Mouse (Mus musculus): ENCODE measurements around the gene Syt11.
"Not testable (repeated sequence)": the region's sequence is repeated elsewhere in the genome, so short reads cannot be mapped to it uniquely, and the experiment has no call there.

Syt11 gene

GRCm38 (mm10) chr3:88774939-88775841, at the start of gene Syt11:
Gene Syt11, minus strand, starts transcription at chr3:88775164.
- DNase-seq (ENCODE audit: low spot score) = peak; percentile 63

GRCm38 (mm10) chr3:88803910-88804540, 29.1 kb upstream of the Syt11 start:
- no peak for DNase-seq (ENCODE audit: low spot score)

- peak; percentile 15 for DNase-seq (ENCODE audit: low spot score)
Measured at GRCm38 (mm10) chr3:88797507-88797906, 22.5 kb upstream of the Syt11 start.

- DNase-seq (ENCODE audit: low spot score) = not testable (repeated sequence)
Measured at GRCm38 (mm10) chr3:88788033-88788432, 13.1 kb upstream of the Syt11 start.

GRCm38 (mm10) chr3:88786805-88787204, 11.8 kb upstream of the Syt11 start:
- DNase-seq (ENCODE audit: low spot score) = not testable (repeated sequence)

- not testable (repeated sequence) for DNase-seq (ENCODE audit: low spot score)
Measured at GRCm38 (mm10) chr3:88786323-88786722, 11.4 kb upstream of the Syt11 start.

GRCm38 (mm10) chr3:88784889-88785288, 9.9 kb upstream of the Syt11 start:
- DNase-seq (ENCODE audit: low spot score) = no peak

- not testable (repeated sequence) for DNase-seq (ENCODE audit: low spot score)
Measured at GRCm38 (mm10) chr3:88773163-88773562, 1.8 kb downstream of the Syt11 start.

GRCm38 (mm10) chr3:88772399-88772798, 2.6 kb downstream of the Syt11 start:
- DNase-seq (ENCODE audit: low spot score) = not testable (repeated sequence)

GRCm38 (mm10) chr3:88771941-88772280, 3.1 kb downstream of the Syt11 start:
- DNase-seq (ENCODE audit: low spot score) = not testable (repeated sequence)

DNA sequence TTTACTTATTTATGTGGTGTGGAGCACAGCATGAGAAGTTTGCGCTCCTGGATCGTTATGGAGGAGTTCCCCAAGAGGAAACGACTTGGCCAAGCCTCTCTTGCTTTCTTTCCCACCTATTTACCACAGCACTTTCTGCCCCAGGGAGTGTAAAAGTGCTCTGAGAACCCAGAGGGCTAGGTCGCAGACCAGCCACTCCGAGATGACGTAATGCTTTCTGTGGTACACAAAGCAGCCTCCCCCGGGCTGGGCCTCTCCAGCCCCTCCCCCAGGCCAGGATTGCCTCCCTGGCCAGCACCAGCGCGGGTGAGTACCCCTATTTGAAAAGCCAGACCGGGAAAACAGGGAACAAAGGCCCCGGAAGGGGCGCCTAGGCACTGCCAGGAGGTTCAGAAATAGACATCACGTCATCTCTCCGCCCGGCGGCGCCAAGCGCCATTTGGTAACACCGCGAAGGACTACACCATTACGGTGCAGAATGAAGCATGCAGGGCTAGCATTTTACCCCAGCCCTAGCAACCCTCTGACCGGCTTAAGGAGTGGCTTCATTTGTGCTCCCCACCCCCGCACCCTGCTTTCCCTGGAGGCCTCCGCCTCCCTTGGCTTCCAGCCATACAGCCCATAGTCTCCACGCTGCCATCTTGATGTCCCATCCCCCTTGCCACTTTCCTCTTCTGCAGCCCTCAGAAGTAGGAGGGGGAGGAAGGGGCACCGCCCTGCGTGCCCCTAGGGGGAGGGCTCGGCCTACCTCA, 3.6 kb downstream of the Syt11 start:
- DNase-seq (ENCODE audit: low spot score) = not testable (repeated sequence)

- no peak for DNase-seq (ENCODE audit: low spot score)
Measured at GRCm38 (mm10) chr3:88762401-88762831, 12.5 kb downstream of the Syt11 start.

- no peak for DNase-seq (ENCODE audit: low spot score)
Measured at GRCm38 (mm10) chr3:88761619-88762018, 13.3 kb downstream of the Syt11 start.

GRCm38 (mm10) chr3:88758045-88758500, 16.9 kb downstream of the Syt11 start:
- peak; percentile 90 for DNase-seq (ENCODE audit: low spot score)

GRCm38 (mm10) chr3:88756276-88756675, 18.7 kb downstream of the Syt11 start:
- no peak for DNase-seq (ENCODE audit: low spot score)

DNA sequence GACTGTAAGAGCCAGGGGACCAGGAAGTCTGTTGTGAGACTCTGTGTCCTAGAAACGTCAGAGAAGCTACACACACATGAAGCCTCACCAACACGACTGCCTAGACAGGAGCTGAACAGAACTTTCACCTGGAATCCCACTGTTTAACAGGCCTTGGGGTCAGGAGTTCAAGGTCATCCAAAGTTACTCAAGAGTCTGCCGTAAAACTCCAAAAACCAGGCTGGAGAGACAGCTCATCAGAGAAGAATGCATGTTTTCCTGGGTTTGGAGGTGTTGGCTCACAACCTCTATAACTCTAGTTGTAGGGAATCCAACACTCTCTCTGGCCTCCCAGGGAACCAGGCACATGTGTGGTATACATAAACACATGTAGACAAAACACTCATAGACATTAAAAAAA, 19.4 kb downstream of the Syt11 start:
- no peak for DNase-seq (ENCODE audit: low spot score)

DNA sequence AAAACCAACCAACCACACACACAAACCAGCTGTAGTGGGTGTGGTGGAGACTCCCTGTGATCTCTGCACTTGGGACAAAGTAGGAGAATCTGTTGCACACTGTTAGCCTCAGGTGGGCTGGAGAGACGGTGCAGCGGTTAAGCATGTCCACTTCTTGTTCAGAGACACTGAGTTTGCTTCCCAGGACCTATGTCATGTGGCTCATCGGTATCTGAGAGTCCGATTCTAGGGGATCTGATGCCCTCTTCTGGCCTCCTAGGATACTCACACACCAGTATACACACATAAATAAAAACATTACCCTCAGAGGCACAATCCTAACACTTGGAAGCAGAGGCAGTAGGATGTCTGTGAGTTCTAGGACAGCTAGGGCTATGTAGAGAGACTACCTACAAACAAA, 20.7 kb downstream of the Syt11 start:
- DNase-seq (ENCODE audit: low spot score) = no peak

DNA sequence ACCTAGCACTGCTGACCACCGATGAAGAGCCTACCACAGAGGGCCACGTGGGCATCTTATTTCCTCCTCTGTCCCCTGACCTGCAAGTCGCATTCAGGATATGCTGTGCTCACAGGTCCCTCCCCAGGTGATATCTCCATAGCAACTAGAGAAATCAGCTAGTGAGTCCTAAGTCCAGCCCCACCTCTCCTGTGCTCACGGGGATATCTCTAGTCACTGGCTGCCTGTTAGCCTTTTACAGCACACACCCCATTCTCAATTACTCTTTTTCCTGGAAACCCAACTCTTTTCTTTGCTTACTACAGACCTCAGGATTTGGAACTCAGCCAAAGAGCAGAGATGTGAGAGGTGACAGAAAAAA, 28.1 kb downstream of the Syt11 start:
- no peak for DNase-seq (ENCODE audit: low spot score)

- DNase-seq (ENCODE audit: low spot score) = no peak
Measured at GRCm38 (mm10) chr3:88746139-88746870, 28.7 kb downstream of the Syt11 start.

- no peak for DNase-seq (ENCODE audit: low spot score)
Measured at GRCm38 (mm10) chr3:88745534-88745933, 29.4 kb downstream of the Syt11 start.

DNA sequence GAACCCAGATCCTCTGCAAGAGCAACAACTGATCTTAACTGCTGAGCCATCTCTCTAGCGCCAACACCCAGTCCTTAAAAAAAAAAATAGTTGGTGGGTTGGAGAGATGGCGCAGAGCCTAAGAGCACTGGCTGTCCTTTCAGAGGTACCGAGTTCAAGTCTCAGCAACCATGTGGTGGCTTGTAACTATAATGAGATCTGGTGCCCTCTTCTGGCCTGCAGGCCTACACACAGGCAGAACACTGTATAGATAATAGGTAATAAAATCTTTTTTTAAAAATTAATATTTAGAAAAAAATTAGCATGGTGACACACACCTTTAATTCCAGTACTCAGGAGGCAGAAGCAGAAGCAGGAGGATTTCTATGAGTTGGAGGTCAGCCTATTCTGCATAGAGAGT, 34.8 kb downstream of the Syt11 start:
- no peak for DNase-seq (ENCODE audit: low spot score)

- peak; percentile 47 for DNase-seq (ENCODE audit: low spot score)
Measured at GRCm38 (mm10) chr3:88738641-88739040, 36.3 kb downstream of the Syt11 start.

All from adipocyte (in vitro differentiated cells).